Mouse (Mus musculus) stomach, embryonic 16.5 days (tissue): Measurements from ENCODE around the gene Zrsr1. TPM values are rescaled to one million over a fixed set of nuclear protein-coding genes. Genes with fewer than 3 reads are reported as not detected.

Experiments used
- polyA plus RNA-seq: library from polyadenylated mRNA; unstranded; fragments of >200 nt; fragmentation: Nextera tagmentation; extraction: Ambion mirVana; gene quantifications from 2 replicates; pipeline ENCODE4 v1.2.1, GENCODE M21; 2015

Zrsr1 gene
- polyA plus RNA-seq, 1 experiment from 2014 or later: 3.2 TPM

Other genes starting within 250 kb of the Zrsr1 start
- gene B3gnt2, start 111.0 kb upstream of the Zrsr1 start, polyA plus RNA-seq: 12.7 and 12.9 TPM in 2 replicates
- gene Gm28048, start 10.1 kb downstream of the Zrsr1 start, polyA plus RNA-seq: 14.5 and 17.9 TPM in 2 replicates
- gene Commd1, start 10.4 kb downstream of the Zrsr1 start, polyA plus RNA-seq: 324 and 371 TPM in 2 replicates
- gene Cct4, start 18.5 kb downstream of the Zrsr1 start, polyA plus RNA-seq: 226 and 230 TPM in 2 replicates
- gene Fam161a, start 35.5 kb downstream of the Zrsr1 start, polyA plus RNA-seq: 3.8 and 4.2 TPM in 2 replicates